Mouse (Mus musculus): ENCODE results near the gene Aloxe3. TPM values are rescaled to one million over a fixed set of nuclear protein-coding genes. Genes with fewer than 3 reads are reported as not detected.

Aloxe3 gene
- polyA plus RNA-seq, 1 experiment from 2014 or later: 0.37 TPM

DNA sequence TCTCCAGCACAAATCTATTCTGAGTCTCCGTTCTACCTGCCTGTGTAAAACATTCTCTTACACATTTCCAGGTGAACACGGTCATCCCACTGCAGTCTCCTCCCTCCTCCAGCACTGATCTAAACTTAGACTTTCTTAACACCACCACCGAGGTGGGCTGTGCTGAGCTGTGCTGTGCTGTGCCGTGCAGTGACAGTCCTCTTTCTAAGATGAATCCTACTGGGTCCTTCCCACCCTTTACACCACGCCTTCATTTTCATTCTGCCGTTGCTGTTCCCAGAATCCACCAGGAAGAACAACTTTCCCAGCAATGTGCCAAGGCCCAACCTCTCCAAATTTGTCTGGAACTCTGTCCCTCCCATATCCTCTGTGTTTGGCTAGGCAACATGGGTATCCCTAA lies 39.3 kb upstream of the Aloxe3 start:
- no peak; the same call in 1 of the 2 replicates for ATAC-seq (replicated peaks; ENCODE audit: insufficient number of reproducible peaks, low FRiP score, low TSS enrichment)
- WGBS (ENCODE audit: insufficient replicate concordance): 46% methylated on average over 6 of the region's 6 CpGs
- Histone ChIP-seq H3K27ac (ENCODE audit: low read depth, low read length) (peak overlapping the region; percentile 92), H3K4me2 (peak overlapping the region; percentile 12; the same call in 1 of the 2 replicates), H3K36me3 (ENCODE audit: control insufficient read depth, insufficient read depth, low read length) (0 out of 2 replicates have a peak, but pooled peaks cover 3% of the 10 kb centered on the region), H3K27me3 (ENCODE audit: control insufficient read depth, insufficient read depth, low read length) (no peaks in the 10 kb centered on the region), H3K9me3 (replicated peaks; ENCODE audit: control insufficient read depth, low read length) (no peaks in the 10 kb centered on the region), H3K4me1 (ENCODE audit: control insufficient read depth, insufficient read depth, low read length) (peaks cover 30% of the 10 kb centered on the region), H3K4me3 (ENCODE audit: low read depth, low read length) (no peak overlapping the region), H3K9ac (ENCODE audit: low read depth, low read length) (peak overlapping the region; percentile 54; the same call in 1 of the 2 replicates)

DNA sequence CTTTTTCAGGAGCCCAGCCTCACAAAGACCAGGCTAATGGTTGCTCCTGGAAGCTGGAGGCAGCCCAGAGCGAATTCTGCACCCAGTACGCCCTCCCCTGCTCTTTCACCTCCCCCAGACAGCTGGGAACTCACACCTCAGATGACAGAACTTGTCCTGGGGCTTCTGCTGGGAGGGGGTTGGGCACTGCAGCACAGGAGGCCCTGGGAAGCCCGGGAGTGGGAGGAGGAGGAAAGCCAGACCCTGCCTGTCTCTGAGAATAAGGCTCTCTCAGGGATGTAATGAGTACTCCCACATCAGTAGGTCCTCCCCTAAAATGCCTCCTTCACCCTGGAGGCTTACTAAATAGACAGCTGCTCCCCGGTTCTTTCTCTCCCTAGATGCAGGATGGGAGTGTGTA lies 38.6 kb upstream of the Aloxe3 start:
- 0 out of 2 replicates have a peak, but pooled peaks cover 3% of the 10 kb centered on the region for H3K36me3 ChIP-seq (ENCODE audit: control insufficient read depth, insufficient read depth, low read length)
- peak overlapping the region; percentile 75; the same call in 1 of the 2 replicates for H3K4me2 ChIP-seq
- H3K4me3 ChIP-seq (ENCODE audit: low read depth, low read length): no peak overlapping the region
- H3K4me1 ChIP-seq (ENCODE audit: control insufficient read depth, insufficient read depth, low read length): peaks cover 34% of the 10 kb centered on the region
- WGBS (ENCODE audit: insufficient replicate concordance): 25% methylated on average over 4 of the region's 4 CpGs
- H3K9ac ChIP-seq (ENCODE audit: low read depth, low read length): peak overlapping the region; percentile 54
- no peaks in the 10 kb centered on the region for H3K27me3 ChIP-seq (ENCODE audit: control insufficient read depth, insufficient read depth, low read length)
- peak overlapping the region; percentile 92 for H3K27ac ChIP-seq (ENCODE audit: low read depth, low read length)
- no peaks in the 10 kb centered on the region for H3K9me3 ChIP-seq (replicated peaks; ENCODE audit: control insufficient read depth, low read length)
- ATAC-seq (replicated peaks; ENCODE audit: insufficient number of reproducible peaks, low FRiP score, low TSS enrichment): no peak; the same call in 1 of the 2 replicates

DNA sequence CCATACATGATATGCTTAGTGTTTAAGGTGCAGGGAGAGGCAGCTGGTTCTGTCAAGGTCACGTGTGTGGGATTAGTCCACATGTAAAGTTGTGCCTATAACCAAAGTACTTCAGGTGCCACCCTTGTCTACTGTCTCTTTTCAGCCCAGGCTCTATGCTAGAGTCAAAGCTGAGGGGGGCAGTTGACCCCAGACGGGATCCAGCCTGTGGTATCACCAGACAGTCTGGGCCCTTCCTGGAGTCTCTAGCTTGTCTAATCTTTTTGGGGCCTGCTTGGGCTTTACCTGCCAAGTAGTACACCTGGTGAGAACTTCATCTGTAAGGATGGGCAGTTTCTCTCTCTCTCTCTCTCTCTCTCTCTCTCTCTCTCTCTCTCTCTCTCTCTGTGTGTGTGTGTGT lies 38.1 kb upstream of the Aloxe3 start:
- Histone ChIP-seq H3K36me3 (ENCODE audit: control insufficient read depth, insufficient read depth, low read length) (0 out of 2 replicates have a peak, but pooled peaks cover 3% of the 10 kb centered on the region), H3K27me3 (ENCODE audit: control insufficient read depth, insufficient read depth, low read length) (no peaks in the 10 kb centered on the region), H3K9ac (ENCODE audit: low read depth, low read length) (peak overlapping the region; percentile 96; the same call in 1 of the 2 replicates), H3K4me2 (peak overlapping the region; percentile 75), H3K4me1 (ENCODE audit: control insufficient read depth, insufficient read depth, low read length) (peaks cover 36% of the 10 kb centered on the region), H3K4me3 (ENCODE audit: low read depth, low read length) (peak overlapping the region; percentile 76; the same call in 1 of the 2 replicates), H3K9me3 (replicated peaks; ENCODE audit: control insufficient read depth, low read length) (no peaks in the 10 kb centered on the region), H3K27ac (ENCODE audit: low read depth, low read length) (peak overlapping the region; percentile 92)
- WGBS (ENCODE audit: insufficient replicate concordance): 51% methylated on average over 2 of the region's 2 CpGs
- ATAC-seq (replicated peaks; ENCODE audit: insufficient number of reproducible peaks, low FRiP score, low TSS enrichment): no peak

DNA sequence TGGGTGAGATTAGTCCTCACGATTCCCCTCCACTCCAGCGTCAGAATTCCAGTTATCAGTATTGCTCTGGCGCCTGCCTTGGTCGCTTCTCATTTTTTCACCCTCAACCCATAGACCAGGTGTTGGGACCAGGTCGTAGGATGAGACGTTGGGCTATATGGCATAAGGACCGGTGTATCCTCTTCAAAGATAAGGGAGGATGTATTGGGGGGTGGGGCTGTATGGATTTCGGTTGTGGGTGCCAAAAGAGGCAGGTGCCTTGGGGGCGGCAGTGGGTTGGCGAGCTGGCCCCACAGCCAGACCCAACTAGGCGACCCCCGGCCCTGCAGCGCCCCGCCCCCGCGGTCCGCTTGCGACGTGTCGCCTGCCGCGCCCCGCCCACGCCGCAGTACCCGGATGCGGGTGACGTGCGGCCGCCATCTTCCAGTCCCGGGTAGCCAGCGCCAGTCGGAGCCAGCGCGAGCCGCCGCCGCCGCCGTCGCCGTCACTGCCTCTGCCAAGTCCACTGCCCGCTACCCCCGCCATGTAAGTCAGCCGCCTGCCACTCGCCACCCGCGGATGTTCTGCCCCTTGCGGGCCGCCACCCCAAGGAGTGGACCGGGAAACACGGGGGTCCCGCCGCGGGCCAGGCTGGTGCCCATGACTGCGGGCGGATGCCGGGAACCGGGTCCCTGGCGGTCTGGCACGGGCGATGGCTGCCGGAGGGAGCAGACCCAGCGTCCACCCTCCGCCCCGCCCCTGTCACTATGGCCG lies 37.4 kb upstream of the Aloxe3 start, which contains the start of gene Vamp2:
Gene Vamp2, plus strand, starts transcription at position 388 of the 753 bp plus-strand sequence.
- Histone ChIP-seq H3K36me3 (ENCODE audit: control insufficient read depth, insufficient read depth, low read length) (0 out of 2 replicates have a peak, but pooled peaks cover 3% of the 10 kb centered on the region), H3K4me1 (ENCODE audit: control insufficient read depth, insufficient read depth, low read length) (peaks cover 37% of the 10 kb centered on the region), H3K9me3 (replicated peaks; ENCODE audit: control insufficient read depth, low read length) (no peaks in the 10 kb centered on the region), H3K4me2 (peak within 1 kb of the TSS; percentile 75), H3K9ac (ENCODE audit: low read depth, low read length) (peak within 1 kb of the TSS; percentile 96), H3K27me3 (ENCODE audit: control insufficient read depth, insufficient read depth, low read length) (no peaks in the 10 kb centered on the region), H3K27ac (ENCODE audit: low read depth, low read length) (peak within 1 kb of the TSS; percentile 92), H3K4me3 (ENCODE audit: low read depth, low read length) (peak within 1 kb of the TSS; percentile 76)
- under 1% methylated on average over 62 of the region's 67 CpGs for WGBS (ENCODE audit: insufficient replicate concordance)
- peak; percentile 63 for ATAC-seq (replicated peaks; ENCODE audit: insufficient number of reproducible peaks, low FRiP score, low TSS enrichment)

DNA sequence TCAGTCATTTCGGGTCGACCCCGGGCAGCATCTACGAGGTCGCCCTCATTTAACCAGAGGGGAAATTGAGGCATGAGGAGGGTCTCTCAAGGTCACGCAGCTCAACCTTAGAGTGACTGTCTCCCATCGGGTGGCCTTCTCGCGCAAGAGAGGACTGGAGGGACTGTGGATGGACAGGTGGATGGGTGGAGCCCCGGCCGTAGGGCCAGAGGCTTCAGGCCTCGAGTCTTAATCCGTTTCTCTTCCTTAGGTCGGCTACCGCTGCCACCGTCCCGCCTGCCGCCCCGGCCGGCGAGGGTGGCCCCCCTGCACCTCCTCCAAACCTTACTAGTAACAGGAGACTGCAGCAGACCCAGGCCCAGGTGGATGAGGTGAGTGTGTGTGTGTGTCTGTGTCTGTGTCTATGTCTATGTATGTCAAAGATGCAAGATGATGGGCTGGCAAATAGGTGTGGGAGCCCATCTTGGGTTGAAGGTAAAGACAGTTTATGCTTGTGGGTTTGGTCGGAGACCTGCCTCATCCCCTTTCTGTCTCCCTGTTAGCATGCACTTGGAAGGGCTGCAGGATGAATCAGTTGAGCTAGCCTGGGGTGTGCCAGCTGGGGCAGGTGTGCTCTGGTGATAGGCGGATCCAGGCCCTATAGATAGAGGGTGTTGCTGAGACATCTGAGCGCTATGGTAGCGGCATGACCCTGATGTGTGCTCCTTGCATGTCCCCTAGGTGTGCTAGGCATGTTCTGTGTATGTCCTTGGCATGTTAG lies 36.7 kb upstream of the Aloxe3 start:
- Histone ChIP-seq H3K9ac (ENCODE audit: low read depth, low read length) (peak overlapping the region; percentile 96), H3K27ac (ENCODE audit: low read depth, low read length) (peak overlapping the region; percentile 92), H3K4me3 (ENCODE audit: low read depth, low read length) (peak overlapping the region; percentile 76), H3K4me1 (ENCODE audit: control insufficient read depth, insufficient read depth, low read length) (peaks cover 37% of the 10 kb centered on the region), H3K9me3 (replicated peaks; ENCODE audit: control insufficient read depth, low read length) (no peaks in the 10 kb centered on the region), H3K27me3 (ENCODE audit: control insufficient read depth, insufficient read depth, low read length) (no peaks in the 10 kb centered on the region), H3K4me2 (peak overlapping the region; percentile 75), H3K36me3 (ENCODE audit: control insufficient read depth, insufficient read depth, low read length) (0 out of 2 replicates have a peak, but pooled peaks cover 3% of the 10 kb centered on the region)
- WGBS (ENCODE audit: insufficient replicate concordance): 10% methylated on average over 25 of the region's 25 CpGs
- ATAC-seq (replicated peaks; ENCODE audit: insufficient number of reproducible peaks, low FRiP score, low TSS enrichment): no peak

DNA sequence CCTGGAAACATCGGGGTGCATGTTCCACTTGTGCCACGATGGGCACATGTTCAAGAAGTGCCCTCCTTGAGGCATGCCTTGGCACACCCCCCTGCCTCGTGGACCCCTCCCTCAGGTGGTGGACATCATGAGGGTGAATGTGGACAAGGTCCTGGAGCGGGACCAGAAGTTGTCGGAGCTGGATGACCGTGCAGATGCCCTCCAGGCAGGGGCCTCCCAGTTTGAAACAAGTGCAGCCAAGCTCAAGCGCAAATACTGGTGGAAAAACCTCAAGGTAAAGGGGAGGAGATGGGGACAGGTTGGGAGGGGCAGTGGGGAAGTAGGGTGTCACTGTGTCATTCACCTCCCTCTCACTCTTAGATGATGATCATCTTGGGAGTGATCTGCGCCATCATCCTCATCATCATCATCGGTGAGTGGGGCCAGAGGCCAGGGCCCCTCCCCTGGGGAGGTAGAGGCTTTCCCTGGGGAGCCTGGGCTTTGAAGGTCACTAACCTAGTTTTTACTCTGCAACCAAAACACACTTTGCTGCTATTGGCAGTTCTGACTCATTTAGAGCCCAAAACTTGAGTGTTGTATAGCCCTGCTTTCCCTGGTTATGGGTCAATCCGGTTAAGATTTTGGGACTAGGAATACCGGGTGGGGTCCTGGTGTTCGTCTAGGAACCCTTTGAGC lies 35.9 kb upstream of the Aloxe3 start:
- WGBS (ENCODE audit: insufficient replicate concordance): 84% methylated on average over 12 of the region's 12 CpGs
- no peaks in the 10 kb centered on the region for H3K27me3 ChIP-seq (ENCODE audit: control insufficient read depth, insufficient read depth, low read length)
- H3K9ac ChIP-seq (ENCODE audit: low read depth, low read length): peak overlapping the region; percentile 96
- peaks cover 37% of the 10 kb centered on the region for H3K4me1 ChIP-seq (ENCODE audit: control insufficient read depth, insufficient read depth, low read length)
- ATAC-seq (replicated peaks; ENCODE audit: insufficient number of reproducible peaks, low FRiP score, low TSS enrichment): no peak
- 0 out of 2 replicates have a peak, but pooled peaks cover 3% of the 10 kb centered on the region for H3K36me3 ChIP-seq (ENCODE audit: control insufficient read depth, insufficient read depth, low read length)
- peak overlapping the region; percentile 75 for H3K4me2 ChIP-seq
- no peak overlapping the region for H3K27ac ChIP-seq (ENCODE audit: low read depth, low read length)
- peak overlapping the region; percentile 76 for H3K4me3 ChIP-seq (ENCODE audit: low read depth, low read length)
- H3K9me3 ChIP-seq (replicated peaks; ENCODE audit: control insufficient read depth, low read length): no peaks in the 10 kb centered on the region

DNA sequence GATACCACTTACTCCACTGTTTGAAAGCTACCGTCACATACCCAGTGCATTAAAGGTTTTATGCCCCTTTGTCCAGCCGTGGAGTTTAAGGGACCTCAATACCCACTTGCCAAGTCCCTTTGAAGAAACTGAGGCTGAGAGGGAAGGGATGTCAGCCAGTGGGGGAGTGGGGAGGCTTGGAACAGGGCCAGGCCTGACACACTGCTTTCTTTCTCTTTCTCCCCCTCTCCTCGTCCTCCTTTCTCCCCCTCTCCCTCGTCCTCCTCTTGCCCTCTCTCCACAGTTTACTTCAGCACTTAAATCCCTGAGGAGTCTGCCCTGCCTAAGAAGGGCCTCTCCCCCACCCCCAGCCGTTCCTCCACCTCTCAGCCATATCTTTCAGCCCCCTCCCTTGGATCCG lies 35.3 kb upstream of the Aloxe3 start:
- Histone ChIP-seq H3K27me3 (ENCODE audit: control insufficient read depth, insufficient read depth, low read length) (no peaks in the 10 kb centered on the region), H3K36me3 (ENCODE audit: control insufficient read depth, insufficient read depth, low read length) (0 out of 2 replicates have a peak, but pooled peaks cover 3% of the 10 kb centered on the region), H3K9ac (ENCODE audit: low read depth, low read length) (no peak overlapping the region), H3K4me1 (ENCODE audit: control insufficient read depth, insufficient read depth, low read length) (peaks cover 37% of the 10 kb centered on the region), H3K27ac (ENCODE audit: low read depth, low read length) (no peak overlapping the region), H3K9me3 (replicated peaks; ENCODE audit: control insufficient read depth, low read length) (no peaks in the 10 kb centered on the region), H3K4me2 (peak overlapping the region; percentile 29; the same call in 1 of the 2 replicates), H3K4me3 (ENCODE audit: low read depth, low read length) (0 out of 2 replicates have a peak overlapping the region, but pooled peaks have one; percentile 10)
- ATAC-seq (replicated peaks; ENCODE audit: insufficient number of reproducible peaks, low FRiP score, low TSS enrichment): no peak
- WGBS (ENCODE audit: insufficient replicate concordance): 49% methylated on average over 6 of the region's 6 CpGs

Data from heart, embryonic 11.5 days (tissue).